Mouse (Mus musculus) forebrain, embryonic 16.5 days (tissue): Measurements from ENCODE around the gene Acads. TPM values are rescaled to one million over a fixed set of nuclear protein-coding genes. Genes with fewer than 3 reads are reported as not detected.
"Not testable (repeated sequence)": the region's sequence is repeated elsewhere in the genome, so short reads cannot be mapped to it uniquely, and the experiment has no call there.

Source experiments
- ATAC-seq: fragments of 200-750 bp; cut with Nextera tagmentation; 2 replicates; pipeline ENCODE4 v1.8.0; 2017; ENCODE audit warnings: mild to moderate bottlenecking, moderate library complexity
- H3K27ac ChIP-seq: fragments of 300-500 bp; sonication (generic); 2 replicates; pipeline ENCODE4 v1.5.1; 2014; ENCODE audit warnings: low read length, control low read depth
- H3K27me3 ChIP-seq: fragments of 300-500 bp; sonication (generic); replicated peaks from 2 replicates; pipeline ENCODE4 v1.6.1; 2014; ENCODE audit warnings: low read length; ENCODE audit not compliant: control insufficient read depth, insufficient read depth
- H3K36me3 ChIP-seq: fragments of 300-500 bp; sonication (generic); 2 replicates; pipeline ENCODE4 v1.6.1; 2014; ENCODE audit not compliant: control insufficient read depth, insufficient read depth
- H3K4me1 ChIP-seq: fragments of 300-500 bp; sonication (generic); replicated peaks from 2 replicates; pipeline ENCODE4 v1.6.1; 2014; ENCODE audit warnings: low read length; ENCODE audit not compliant: control insufficient read depth, insufficient read depth
- H3K4me2 ChIP-seq: fragments of 300-500 bp; sonication (generic); 2 replicates; pipeline ENCODE4 v1.6.1; 2014; ENCODE audit warnings: mild to moderate bottlenecking, low read length, control low read depth
- H3K4me3 ChIP-seq: fragments of 300-500 bp; sonication (generic); replicated peaks from 2 replicates; pipeline ENCODE4 v1.5.1; 2014; ENCODE audit warnings: mild to moderate bottlenecking, low read length, control low read depth
- H3K9ac ChIP-seq: fragments of 300-500 bp; sonication (generic); replicated peaks from 2 replicates; pipeline ENCODE4 v1.6.1; 2014; ENCODE audit warnings: low read depth, low read length, control low read depth
- H3K9me3 ChIP-seq: fragments of 300-500 bp; sonication (generic); 2 replicates; pipeline ENCODE4 v1.6.1; 2016; ENCODE audit warnings: low read length; ENCODE audit not compliant: control insufficient read depth
- WGBS: fragments of 180-500 bp; shearing (Covaris S2); extraction: QIAGEN DNeasy Blood & Tissue Kit; methylation state at CpG from one replicate; pipeline ENCODE4 v1.1.7; 2014; 5-methylcytosine and 5-hydroxymethylcytosine counted together
- polyA plus RNA-seq: library from polyadenylated mRNA; unstranded; fragments of >200 nt; fragmentation: Nextera tagmentation; extraction: Ambion mirVana; gene quantifications from 2 replicates; pipeline ENCODE4 v1.2.1, GENCODE M21; 2015

Gene Acads
- polyA plus RNA-seq, 1 experiment from 2014 or later: 18.0 TPM

- no peak overlapping the region for H3K9ac ChIP-seq
- H3K4me3 ChIP-seq: no peak overlapping the region
- H3K4me2 ChIP-seq: no peak overlapping the region
- ATAC-seq: no peak
- WGBS: 79% methylated on average over 8 of the region's 8 CpGs
- no peaks in the 10 kb centered on the region for H3K9me3 ChIP-seq
- no peak overlapping the region for H3K27ac ChIP-seq
- H3K4me1 ChIP-seq: no peaks in the 10 kb centered on the region
- no peaks in the 10 kb centered on the region for H3K27me3 ChIP-seq
- H3K36me3 ChIP-seq: no peaks in the 10 kb centered on the region
Measured at GRCm38 (mm10) chr5:115111156-115111555, 8.0 kb downstream of the Acads start.

- not testable (repeated sequence) for ATAC-seq, H3K36me3 ChIP-seq, H3K4me1 ChIP-seq, H3K4me2 ChIP-seq, H3K9me3 ChIP-seq, H3K9ac ChIP-seq, H3K27me3 ChIP-seq, H3K4me3 ChIP-seq, H3K27ac ChIP-seq
- WGBS: 97% methylated on average over 23 of the region's 23 CpGs
Measured at GRCm38 (mm10) chr5:115103253-115103652, 15.9 kb downstream of the Acads start.

GRCm38 (mm10) chr5:115102231-115102630 is 16.9 kb downstream of the Acads start:
- Histone ChIP-seq H3K27ac (no peak overlapping the region), H3K4me1 (no peaks in the 10 kb centered on the region), H3K4me3 (no peak overlapping the region), H3K36me3 (peaks cover 14% of the 10 kb centered on the region), H3K27me3 (no peaks in the 10 kb centered on the region), H3K9ac (no peak overlapping the region), H3K4me2 (no peak overlapping the region), H3K9me3 (no peaks in the 10 kb centered on the region)
- ATAC-seq: no peak
- 83% methylated on average over 2 of the region's 2 CpGs for WGBS

- Histone ChIP-seq H3K27ac (no peak overlapping the region), H3K4me1 (no peaks in the 10 kb centered on the region), H3K9ac (no peak overlapping the region), H3K27me3 (no peaks in the 10 kb centered on the region), H3K9me3 (no peaks in the 10 kb centered on the region), H3K4me3 (no peak overlapping the region), H3K4me2 (no peak overlapping the region), H3K36me3 (peaks cover 18% of the 10 kb centered on the region)
- WGBS: 90% methylated on average over 6 of the region's 6 CpGs
- ATAC-seq: no peak
Measured at GRCm38 (mm10) chr5:115100473-115100872, 18.7 kb downstream of the Acads start.

GRCm38 (mm10) chr5:115099991-115100390 is 19.2 kb downstream of the Acads start:
- no peaks in the 10 kb centered on the region for H3K27me3 ChIP-seq
- WGBS: 89% methylated on average over 9 of the region's 9 CpGs
- H3K9ac ChIP-seq: no peak overlapping the region
- H3K9me3 ChIP-seq: no peaks in the 10 kb centered on the region
- no peak overlapping the region for H3K4me3 ChIP-seq
- no peak overlapping the region for H3K4me2 ChIP-seq
- no peak for ATAC-seq
- peaks cover 20% of the 10 kb centered on the region for H3K36me3 ChIP-seq
- no peaks in the 10 kb centered on the region for H3K4me1 ChIP-seq
- H3K27ac ChIP-seq: no peak overlapping the region

DNA sequence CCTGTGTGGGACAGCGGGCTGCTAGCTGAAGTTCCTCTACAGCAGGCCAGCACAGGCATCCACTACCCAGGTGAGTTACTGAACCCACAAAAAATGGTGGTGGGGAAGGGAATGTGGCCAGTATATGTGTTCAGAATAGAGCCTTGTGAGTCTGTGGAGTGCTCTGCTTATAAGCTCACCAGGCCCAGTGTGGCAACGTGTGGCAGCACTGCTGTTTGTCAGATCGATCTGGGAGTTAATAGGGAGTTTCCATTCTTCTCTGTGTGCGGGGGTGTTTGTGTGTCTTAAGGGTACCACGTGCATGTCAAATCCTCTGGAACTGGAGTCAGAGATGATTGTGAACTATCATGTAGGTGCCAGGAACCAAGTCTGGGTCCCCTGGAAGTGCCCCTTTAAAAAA is 19.6 kb downstream of the Acads start:
- Histone ChIP-seq H3K27me3 (no peaks in the 10 kb centered on the region), H3K4me1 (no peaks in the 10 kb centered on the region), H3K36me3 (peaks cover 22% of the 10 kb centered on the region), H3K4me3 (no peak overlapping the region), H3K4me2 (no peak overlapping the region), H3K9me3 (no peaks in the 10 kb centered on the region), H3K27ac (no peak overlapping the region), H3K9ac (no peak overlapping the region)
- no peak for ATAC-seq
- WGBS: 81% methylated on average over 5 of the region's 5 CpGs

GRCm38 (mm10) chr5:115098195-115098594 is 21.0 kb downstream of the Acads start, which contains the start of gene Gm10401:
Gm10401 (minus strand) TSS chr5:115098295.
- H3K4me1 ChIP-seq: no peaks in the 10 kb centered on the region
- no peak within 1 kb of the TSS for H3K4me2 ChIP-seq
- no peak within 1 kb of the TSS for H3K27ac ChIP-seq
- no peaks in the 10 kb centered on the region for H3K27me3 ChIP-seq
- H3K9me3 ChIP-seq: no peaks in the 10 kb centered on the region
- 96% methylated on average over 8 of the region's 8 CpGs for WGBS
- no peak within 1 kb of the TSS for H3K4me3 ChIP-seq
- no peak for ATAC-seq
- H3K36me3 ChIP-seq: peaks cover 22% of the 10 kb centered on the region
- H3K9ac ChIP-seq: no peak within 1 kb of the TSS

DNA sequence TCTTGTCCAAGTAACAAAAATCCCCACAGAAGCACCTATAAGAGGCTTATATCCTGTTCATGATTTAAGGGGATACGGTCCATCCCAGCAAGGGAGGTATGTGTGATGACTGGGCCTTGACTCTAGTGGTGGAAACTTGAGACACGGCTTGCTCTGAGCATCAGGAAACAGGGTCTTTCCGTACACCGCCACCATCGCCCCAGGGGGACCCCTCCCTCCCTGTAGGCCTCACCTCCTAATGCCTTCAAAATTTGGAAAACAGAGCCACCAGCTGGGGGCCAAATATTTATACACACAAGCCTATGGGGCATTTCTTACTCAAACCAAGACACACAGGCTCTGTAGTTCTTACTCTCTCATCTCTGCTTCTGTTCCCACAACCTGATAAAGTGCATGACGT is 27.4 kb downstream of the Acads start:
- no peaks in the 10 kb centered on the region for H3K4me1 ChIP-seq
- H3K4me3 ChIP-seq: no peak overlapping the region
- H3K36me3 ChIP-seq: peaks cover 35% of the 10 kb centered on the region
- H3K9ac ChIP-seq: no peak overlapping the region
- 91% methylated on average over 6 of the region's 6 CpGs for WGBS
- no peaks in the 10 kb centered on the region for H3K9me3 ChIP-seq
- no peaks in the 10 kb centered on the region for H3K27me3 ChIP-seq
- H3K4me2 ChIP-seq: no peak overlapping the region
- ATAC-seq: no peak
- H3K27ac ChIP-seq: no peak overlapping the region

GRCm38 (mm10) chr5:115091015-115091414 is 28.1 kb downstream of the Acads start:
- WGBS: 82% methylated on average over 3 of the region's 3 CpGs
- Histone ChIP-seq H3K36me3 (peaks cover 34% of the 10 kb centered on the region), H3K9ac (no peak overlapping the region), H3K9me3 (no peaks in the 10 kb centered on the region), H3K4me2 (no peak overlapping the region), H3K27ac (no peak overlapping the region), H3K4me3 (no peak overlapping the region), H3K27me3 (no peaks in the 10 kb centered on the region), H3K4me1 (no peaks in the 10 kb centered on the region)
- no peak for ATAC-seq

- no peak overlapping the region for H3K4me3 ChIP-seq
- no peak overlapping the region for H3K9ac ChIP-seq
- no peak for ATAC-seq
- no peak overlapping the region for H3K27ac ChIP-seq
- no peaks in the 10 kb centered on the region for H3K27me3 ChIP-seq
- 91% methylated on average over 5 of the region's 5 CpGs for WGBS
- H3K36me3 ChIP-seq: peaks cover 34% of the 10 kb centered on the region
- no peaks in the 10 kb centered on the region for H3K4me1 ChIP-seq
- H3K4me2 ChIP-seq: no peak overlapping the region
- no peaks in the 10 kb centered on the region for H3K9me3 ChIP-seq
Measured at GRCm38 (mm10) chr5:115089592-115090268, 29.4 kb downstream of the Acads start.
